In the genomic region with DNA sequence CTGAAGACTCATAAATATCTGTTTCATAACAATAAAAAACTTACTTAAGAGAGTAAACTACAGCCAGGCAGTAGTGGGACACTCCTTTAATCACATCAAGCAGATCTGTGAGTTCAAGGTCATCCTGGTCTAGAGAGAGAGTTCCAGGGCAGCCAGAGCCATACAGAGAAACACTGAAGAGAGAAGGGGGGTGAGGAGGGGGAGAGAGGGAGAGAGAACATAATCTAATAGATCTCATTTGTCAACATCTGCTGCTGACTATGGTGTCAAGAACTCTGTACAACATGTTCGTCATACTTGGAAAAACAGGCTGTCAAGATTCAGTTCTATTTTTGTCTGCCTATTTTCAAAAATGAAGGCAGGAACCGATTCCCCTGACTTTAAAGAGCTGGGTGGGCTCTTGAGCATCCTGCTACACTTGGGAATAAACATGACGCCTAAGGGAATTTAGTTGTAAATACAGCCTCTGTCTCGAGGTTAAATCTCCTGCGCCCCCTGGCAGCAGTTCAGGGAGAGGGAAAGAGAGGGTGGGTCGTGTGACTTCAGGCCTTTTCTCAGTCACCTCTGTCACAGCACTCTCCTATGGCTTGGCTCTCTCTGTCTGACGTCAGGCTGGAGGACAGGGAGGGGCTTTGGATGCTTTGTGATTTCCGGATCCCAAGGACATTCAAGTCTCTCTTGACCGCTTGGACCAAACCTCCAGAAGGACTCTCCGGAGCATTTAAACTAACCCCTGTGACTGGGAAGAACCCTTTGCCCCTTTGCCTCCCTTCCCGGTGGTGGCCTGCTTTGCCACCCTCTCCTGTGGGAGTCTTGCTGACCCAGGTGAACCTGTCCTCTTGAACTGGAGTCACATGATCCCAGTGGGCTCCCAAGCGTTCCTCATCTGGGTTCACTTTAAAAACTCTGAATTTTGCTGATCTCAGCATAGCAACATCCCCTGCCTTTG, we compare ENCODE assay signal across 9 mouse cellular contexts. TPM values are rescaled to one million over a fixed set of nuclear protein-coding genes. Genes with fewer than 3 reads are reported as not detected.
DNase-seq lines count a peak whose midpoint lies in the region; ATAC-seq and TF ChIP-seq lines count a peak whose summit lies in the region.
"Had no signal": no experiment of that assay in that cellular context is flagged by ENCODE, and none has a peak within 500 bp of the region (broad histone marks: within the 10 kb centered on the region; RNA-seq: fewer than 3 reads in every experiment).

No protein-coding gene starts in this region.

- no peaks in the 10 kb centered on the region for H3K36me3 ChIP-seq in ES-E14 (ENCODE audit: control insufficient read depth, insufficient read depth, low read length, poor library complexity, severe bottlenecking)
- no peaks in the 10 kb centered on the region for H3K36me3 ChIP-seq in embryonic facial prominence, embryonic 10.5 days (replicated peaks)
- H3K36me3 ChIP-seq in heart, postnatal 0 days (replicated peaks; ENCODE audit: control insufficient read depth, insufficient read depth, low read length), result no peaks in the 10 kb centered on the region
- no peaks in the 10 kb centered on the region for H3K36me3 ChIP-seq in splenic B cell, adult 2 months (ENCODE audit: control insufficient read depth, insufficient read depth, low read length, poor library complexity, severe bottlenecking)

- H3K27ac ChIP-seq in ES-E14 (ENCODE audit: insufficient read depth, low read depth, low read length, poor library complexity, severe bottlenecking), result peak overlapping the region; percentile 18; the same call in 1 of the 2 replicates
- peak overlapping the region; percentile 69 for H3K27ac ChIP-seq in embryonic facial prominence, embryonic 10.5 days (replicated peaks)
- H3K27ac ChIP-seq in heart, postnatal 0 days (ENCODE audit: low read depth), result 0 out of 2 replicates have a peak overlapping the region, but pooled peaks have one; percentile 15

- peak; percentile 89 for ATAC-seq in heart, postnatal 0 days (ENCODE audit: insufficient read depth, low read depth)
- no peak for ATAC-seq in megakaryocyte, adult 5-6 weeks (ENCODE audit: poor library complexity, severe bottlenecking)

- TF ChIP-seq CTCF in heart, postnatal 0 days (IDR thresholded peaks at IDR 0.05; ENCODE audit: low read depth), result peak; percentile 51

- no peak for TF ChIP-seq EP300 in heart, postnatal 0 days (IDR thresholded peaks at IDR 0.05; ENCODE audit: low read depth)

- H3K4me3 ChIP-seq in ES-E14 (ENCODE audit: insufficient read depth in 1 of 2, low read depth in 1 of 2, low read length in 2 of 2, poor library complexity in 1 of 2, severe bottlenecking in 1 of 2), result peak overlapping the region in 1 of 2 experiments; percentile 47; a peak in 3 of 4 replicates
- H3K4me3 ChIP-seq in embryonic facial prominence, embryonic 10.5 days, result peak overlapping the region; percentile 45
- no peak overlapping the region for H3K4me3 ChIP-seq in heart, postnatal 0 days (ENCODE audit: low read depth, low read length)
- H3K4me3 ChIP-seq: erythroblast, embryonic 14.5 days had no signal

- H3K4me2 ChIP-seq in heart, postnatal 0 days (ENCODE audit: low read depth, low read length), result peak overlapping the region; percentile 32

- no peak overlapping the region for H3K9ac ChIP-seq in ES-E14 (ENCODE audit: insufficient read depth, low read depth, low read length, poor library complexity, severe bottlenecking)
- H3K9ac ChIP-seq in heart, postnatal 0 days (replicated peaks; ENCODE audit: low read depth, low read length), result no peak overlapping the region

- H3K27me3 ChIP-seq in embryonic facial prominence, embryonic 10.5 days (replicated peaks; ENCODE audit: low read depth, poor library complexity, severe bottlenecking), result no peaks in the 10 kb centered on the region
- no peaks in the 10 kb centered on the region for H3K27me3 ChIP-seq in heart, postnatal 0 days (ENCODE audit: control insufficient read depth, insufficient read depth, low read length)
- no peaks in the 10 kb centered on the region for H3K27me3 ChIP-seq in splenic B cell, adult 2 months (ENCODE audit: control insufficient read depth, insufficient read depth, low read length, poor library complexity, severe bottlenecking)

- in situ Hi-C loops in ES-E14 (cut with MboI; ENCODE audit: low sequenced_read_pairs in 2 of 2, unreplicated experiment in 2 of 2), result no loop called here

- 5% methylated on average over 12 of the region's 12 CpGs for WGBS in embryonic facial prominence, embryonic 10.5 days
- 4% methylated on average over 12 of the region's 12 CpGs for WGBS in heart, postnatal 0 days

- DNase-seq in 3T3-L1 (ENCODE audit: low read depth, low spot score) (peak; percentile 44), ES-E14 (ENCODE audit: low read depth, low spot score) (no peak)
- DNase-seq in embryonic facial prominence, embryonic 10.5 days (ENCODE audit: low spot score), result peak; percentile 72
- DNase-seq in heart, postnatal 0 days (ENCODE audit: low spot score), result peak; percentile 78
- DNase-seq in kidney, postnatal 10 days, result peak; percentile 82
- peak; percentile 77 for DNase-seq in lung, postnatal 36 days
- peak; percentile 58 for DNase-seq in splenic B cell, adult 2 months (ENCODE audit: low read depth, low spot score)

- H3K4me1 ChIP-seq in ES-E14 (ENCODE audit: control insufficient read depth in 2 of 2, insufficient read depth in 2 of 2, low read length in 2 of 2, poor library complexity in 1 of 2), result peaks cover 0 to 5% of the 10 kb centered on the region in 2 experiments; a peak in 2 of 4 replicates
- H3K4me1 ChIP-seq in embryonic facial prominence, embryonic 10.5 days, result peaks cover 15% of the 10 kb centered on the region
- peaks cover 8% of the 10 kb centered on the region; the same call in 1 of the 2 replicates for H3K4me1 ChIP-seq in heart, postnatal 0 days (ENCODE audit: control insufficient read depth, insufficient read depth)

- H3K9me3 ChIP-seq in ES-E14 (ENCODE audit: control insufficient read depth, insufficient read depth, low read depth, low read length), result no peaks in the 10 kb centered on the region
- H3K9me3 ChIP-seq in embryonic facial prominence, embryonic 10.5 days, result no peaks in the 10 kb centered on the region
- no peaks in the 10 kb centered on the region for H3K9me3 ChIP-seq in heart, postnatal 0 days (replicated peaks; ENCODE audit: control insufficient read depth, low read length)

TF ChIP-seq in ES-E14, 5 proteins besides CTCF, POLR2A, EP300 and RAD21:
- TF ChIP-seq MAFK (IDR thresholded peaks at IDR 0.05; ENCODE audit: insufficient read depth, low read depth, low read length) (peak; percentile 68), CHD2 (IDR thresholded peaks at IDR 0.05; ENCODE audit: low read depth, low read length) (no peak)

RNA-seq across cellular contexts. Expression of gene Cryl1, which starts 9.0 kb away (rescaled TPM):
- 4.1 and 8.4 TPM in 2 replicates for total RNA-seq in ES-E14 (2012; rRNA removed)
- 8.0 and 9.2 TPM in 2 replicates for polyA plus RNA-seq in embryonic facial prominence, embryonic 10.5 days (2016; fragmentation: Nextera tagmentation; extraction: Ambion mirVana)
- 1.6 and 16.8 TPM in 2 replicates for total RNA-seq in heart, postnatal 0 days (2014; rRNA removed; ENCODE audit: low replicate concordance)
- polyA plus RNA-seq in heart, postnatal 0 days (2015; fragmentation: Nextera tagmentation; extraction: Ambion mirVana), result 10.4 and 10.5 TPM in 2 replicates
- 38.1 and 40.5 TPM in 2 replicates for total RNA-seq in megakaryocyte, adult 5-6 weeks (2015)
- total RNA-seq in megakaryocyte, adult 5-6 weeks (2017), result 35.8 and 36.3 TPM in 2 replicates

RNA-seq across cellular contexts. Expression of gene Ift88, which starts 16.5 kb away (rescaled TPM):
- total RNA-seq in ES-E14 (2012; rRNA removed), result 3.6 and 11.0 TPM in 2 replicates
- 12.3 and 13.4 TPM in 2 replicates for polyA plus RNA-seq in embryonic facial prominence, embryonic 10.5 days (2016; fragmentation: Nextera tagmentation; extraction: Ambion mirVana)
- total RNA-seq in heart, postnatal 0 days (2014; rRNA removed; ENCODE audit: low replicate concordance), result 6.4 and 7.3 TPM in 2 replicates
- polyA plus RNA-seq in heart, postnatal 0 days (2015; fragmentation: Nextera tagmentation; extraction: Ambion mirVana), result 4.5 and 5.1 TPM in 2 replicates
- 1.6 and 3.1 TPM in 2 replicates for total RNA-seq in megakaryocyte, adult 5-6 weeks (2015)
- total RNA-seq in megakaryocyte, adult 5-6 weeks (2017), result 2.7 and 3.0 TPM in 2 replicates
- polyA plus RNA-seq: erythroblast, embryonic 14.5 days had no signal

Comparison
In these comparisons a context has a peak if more than half of its experiments do, and no peak if none do; other contexts are left out.
1. H3K27ac ChIP-seq: peak in every context shown above with its lines; median percentile 69 in embryonic facial prominence, embryonic 10.5 days; 18 in ES-E14; 15 in heart, postnatal 0 days.